Mouse (Mus musculus) neural tube, embryonic 11.5 days (tissue): ENCODE data around the gene Rtp4. TPM values are rescaled to one million over a fixed set of nuclear protein-coding genes. Genes with fewer than 3 reads are reported as not detected.

Experiments used
- ATAC-seq: fragments of 200-750 bp; cut with Nextera tagmentation; 2 replicates; pipeline ENCODE4 v1.8.0; 2017; ENCODE audit warnings: moderate number of reproducible peaks, mild to moderate bottlenecking, moderate TSS enrichment, moderate library complexity; ENCODE audit not compliant: insufficient read depth, low FRiP score, low TSS enrichment
- DNase-seq: peaks from one replicate; pipeline ENCODE4 v3.0.0-alpha.2; 2015; ENCODE audit warnings: low spot score
- H3K27ac ChIP-seq: fragments of 300-500 bp; sonication (generic); 2 replicates; pipeline ENCODE4 v1.5.1; 2014; ENCODE audit warnings: low read depth, mild to moderate bottlenecking, low read length
- H3K27me3 ChIP-seq: fragments of 300-500 bp; sonication (generic); 2 replicates; pipeline ENCODE4 v1.6.1; 2014; ENCODE audit warnings: mild to moderate bottlenecking, low read length, mixed read lengths; ENCODE audit not compliant: control insufficient read depth, insufficient read depth
- H3K36me3 ChIP-seq: fragments of 300-500 bp; sonication (generic); 2 replicates; pipeline ENCODE4 v1.6.1; 2014; ENCODE audit warnings: mild to moderate bottlenecking, low read length, moderate library complexity, mixed read lengths; ENCODE audit not compliant: control insufficient read depth, insufficient read depth
- H3K4me1 ChIP-seq: fragments of 300-500 bp; sonication (generic); 2 replicates; pipeline ENCODE4 v1.6.1; 2014; ENCODE audit warnings: low read length, mixed read lengths; ENCODE audit not compliant: control insufficient read depth, insufficient read depth
- H3K4me2 ChIP-seq: fragments of 300-500 bp; sonication (generic); 2 replicates; pipeline ENCODE4 v1.6.1; 2014; ENCODE audit warnings: low read depth, mild to moderate bottlenecking, moderate library complexity
- H3K4me3 ChIP-seq: fragments of 300-500 bp; sonication (generic); 2 replicates; pipeline ENCODE4 v1.5.1; 2014; ENCODE audit warnings: low read depth, low read length
- H3K9ac ChIP-seq: fragments of 300-500 bp; sonication (generic); 2 replicates; pipeline ENCODE4 v1.6.1; 2014; ENCODE audit warnings: mild to moderate bottlenecking, low read length
- H3K9me3 ChIP-seq: fragments of 300-500 bp; sonication (generic); 2 replicates; pipeline ENCODE4 v1.6.1; 2016; ENCODE audit warnings: low read length; ENCODE audit not compliant: control insufficient read depth
- WGBS: fragments of 180-500 bp; shearing (Covaris S2); extraction: QIAGEN DNeasy Blood & Tissue Kit; methylation state at CpG from one replicate; pipeline ENCODE4 v1.1.7; 2014; 5-methylcytosine and 5-hydroxymethylcytosine counted together
- polyA plus RNA-seq: library from polyadenylated mRNA; unstranded; fragments of >200 nt; fragmentation: Nextera tagmentation; extraction: Ambion mirVana; gene quantifications from 2 replicates; pipeline ENCODE4 v1.2.1, GENCODE M21; 2014

Gene Rtp4
- polyA plus RNA-seq, 1 experiment from 2014 or later = 1.0 TPM

DNA sequence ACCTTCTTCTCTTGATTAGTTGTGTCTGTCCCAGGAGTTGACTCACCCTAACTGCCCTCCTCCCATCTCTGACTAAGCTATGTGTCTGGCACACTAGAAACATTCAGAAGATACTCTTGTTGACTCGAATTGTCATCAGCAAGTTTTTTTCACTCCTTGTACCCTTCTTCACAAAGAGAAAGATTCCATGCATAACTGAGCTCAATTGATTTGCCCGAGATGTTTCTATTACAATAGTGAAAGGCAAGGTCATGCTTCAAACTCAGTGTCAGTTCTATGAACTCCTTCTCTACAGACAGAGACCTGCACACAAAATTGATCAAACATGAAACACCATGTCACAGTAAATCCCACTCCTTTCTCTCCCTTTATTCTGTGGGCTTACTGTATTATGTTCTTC is 111.4 kb downstream of the Rtp4 start:
- Histone ChIP-seq H3K27me3 (no peaks in the 10 kb centered on the region), H3K27ac (no peak overlapping the region), H3K4me1 (no peaks in the 10 kb centered on the region), H3K9me3 (no peaks in the 10 kb centered on the region), H3K9ac (no peak overlapping the region), H3K36me3 (no peaks in the 10 kb centered on the region), H3K4me2 (no peak overlapping the region), H3K4me3 (no peak overlapping the region)
- ATAC-seq (no peak), DNase-seq (no peak)
- 78% methylated on average over 2 of the region's 2 CpGs for WGBS

DNA sequence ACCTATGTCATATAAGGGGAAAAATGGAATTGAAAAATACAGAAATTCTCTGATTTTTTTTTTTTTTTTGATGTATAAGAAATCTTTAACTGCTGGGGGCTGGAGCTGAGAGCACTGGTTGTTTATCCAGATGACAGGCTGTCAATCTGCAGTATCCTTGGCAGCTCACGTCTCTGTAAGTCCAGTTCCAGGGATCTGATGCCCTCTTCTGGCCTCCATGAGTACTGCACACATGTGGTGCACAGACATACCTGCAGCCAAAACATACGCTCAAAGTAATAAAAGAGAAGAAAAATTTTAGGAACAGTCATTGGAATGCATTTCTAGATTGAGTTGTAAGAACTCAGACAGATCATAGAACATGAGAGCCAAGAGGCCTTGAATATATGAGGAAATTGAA is 112.6 kb downstream of the Rtp4 start:
- no peak overlapping the region for H3K4me2 ChIP-seq
- no peak overlapping the region for H3K9ac ChIP-seq
- ATAC-seq = no peak
- WGBS = 71% methylated on average over 2 of the region's 2 CpGs
- no peaks in the 10 kb centered on the region for H3K27me3 ChIP-seq
- H3K36me3 ChIP-seq = no peaks in the 10 kb centered on the region
- DNase-seq = no peak
- no peaks in the 10 kb centered on the region for H3K4me1 ChIP-seq
- H3K9me3 ChIP-seq = no peaks in the 10 kb centered on the region
- no peak overlapping the region for H3K4me3 ChIP-seq
- H3K27ac ChIP-seq = no peak overlapping the region

DNA sequence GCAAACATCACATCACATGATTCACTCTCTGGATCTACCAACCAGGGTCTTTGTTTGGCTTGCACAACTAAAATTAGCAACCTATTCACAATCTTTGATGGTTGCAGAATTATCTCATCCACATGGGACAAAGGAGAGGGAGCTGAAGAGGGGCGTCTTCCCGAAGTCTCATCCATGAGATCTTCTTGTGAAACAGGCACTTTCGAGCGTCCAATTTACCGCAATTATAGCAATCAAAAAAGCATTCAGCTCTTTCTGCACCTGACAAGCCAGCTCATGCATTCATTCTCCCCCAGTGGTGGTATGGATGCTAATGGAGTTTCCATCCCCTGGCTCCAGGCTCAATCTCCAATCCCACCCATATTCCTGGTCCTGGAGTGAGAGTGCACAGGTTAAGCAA is 132.9 kb downstream of the Rtp4 start:
- H3K9ac ChIP-seq = no peak overlapping the region
- no peak overlapping the region for H3K4me2 ChIP-seq
- over 99% methylated on average over 5 of the region's 5 CpGs for WGBS
- no peaks in the 10 kb centered on the region for H3K36me3 ChIP-seq
- DNase-seq (no peak), ATAC-seq (no peak)
- H3K27me3 ChIP-seq = no peaks in the 10 kb centered on the region
- H3K9me3 ChIP-seq = no peaks in the 10 kb centered on the region
- H3K27ac ChIP-seq = no peak overlapping the region
- no peaks in the 10 kb centered on the region for H3K4me1 ChIP-seq
- H3K4me3 ChIP-seq = no peak overlapping the region

DNA sequence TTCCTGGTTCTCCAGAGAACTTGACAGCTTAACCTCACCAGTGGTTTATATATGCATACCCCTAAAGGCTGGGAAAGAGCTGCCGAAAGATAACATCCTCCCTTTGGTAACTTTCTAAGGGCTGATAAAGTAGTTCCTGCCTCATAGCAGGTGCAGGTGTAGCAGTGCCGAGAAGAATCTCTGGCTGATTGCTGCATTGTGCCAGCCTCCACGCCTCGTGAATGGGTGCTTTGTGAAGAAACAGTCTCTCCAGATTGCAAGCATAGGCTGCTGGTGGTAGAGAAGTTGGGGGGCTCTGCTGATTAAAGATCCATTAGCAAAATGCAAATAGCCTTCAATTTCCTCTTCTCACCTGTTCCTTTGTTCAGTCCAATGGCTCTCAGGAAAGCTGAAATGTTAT is 133.4 kb downstream of the Rtp4 start:
- DNase-seq = no peak
- H3K4me2 ChIP-seq = no peak overlapping the region
- H3K27ac ChIP-seq = no peak overlapping the region
- no peaks in the 10 kb centered on the region for H3K4me1 ChIP-seq
- no peak for ATAC-seq
- H3K4me3 ChIP-seq = no peak overlapping the region
- H3K36me3 ChIP-seq = no peaks in the 10 kb centered on the region
- H3K9me3 ChIP-seq = no peaks in the 10 kb centered on the region
- no peak overlapping the region for H3K9ac ChIP-seq
- whole genome bisulfite sequencing = 85% methylated on average over 4 of the region's 4 CpGs
- no peaks in the 10 kb centered on the region for H3K27me3 ChIP-seq

DNA sequence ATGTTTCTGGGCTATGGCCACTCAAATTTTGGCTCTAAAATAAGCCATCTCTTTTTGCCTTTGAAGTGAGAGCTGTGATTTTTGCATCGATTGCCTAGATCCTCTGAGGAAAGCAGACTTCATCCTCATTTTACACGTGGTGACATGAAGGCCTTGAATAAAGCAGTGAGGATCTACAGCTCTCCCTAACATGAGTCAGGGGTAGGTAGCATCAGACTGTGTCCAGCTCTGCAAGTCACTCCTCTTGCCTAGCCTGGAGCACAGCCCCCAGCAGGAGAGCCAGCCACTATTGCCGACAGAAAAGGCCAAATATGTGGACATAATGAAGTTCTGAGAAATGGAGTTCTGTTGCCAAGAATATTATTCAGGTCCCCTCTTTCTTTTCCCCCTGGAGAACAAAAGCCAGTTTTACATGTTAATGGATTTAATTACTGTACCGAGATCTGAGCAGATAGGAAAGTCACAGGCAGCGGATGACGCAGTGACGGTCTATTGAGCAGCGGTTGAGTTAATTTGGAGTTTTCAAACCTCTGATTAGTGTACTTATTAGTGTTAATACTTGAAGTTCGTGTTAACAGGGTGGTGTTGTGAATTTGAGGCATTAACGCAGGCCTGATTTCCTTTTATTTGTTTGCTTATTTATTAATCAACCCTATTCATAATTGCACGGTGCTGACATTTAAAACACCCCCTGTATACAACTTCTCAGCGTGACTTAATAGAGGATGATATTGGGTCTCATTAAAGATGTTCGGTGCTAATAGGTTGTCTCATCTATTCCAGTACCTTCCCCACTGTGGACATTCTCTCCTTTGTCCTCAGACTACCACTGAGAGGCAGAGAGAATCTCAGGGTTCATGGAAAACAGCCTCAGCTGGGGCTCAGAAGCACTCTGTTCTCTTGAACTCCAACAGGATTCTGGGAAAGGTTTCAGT is 139.8 kb downstream of the Rtp4 start:
- Histone ChIP-seq H3K9me3 (no peaks in the 10 kb centered on the region), H3K27ac (no peak overlapping the region), H3K9ac (no peak overlapping the region), H3K36me3 (no peaks in the 10 kb centered on the region), H3K4me2 (no peak overlapping the region), H3K4me1 (no peaks in the 10 kb centered on the region), H3K4me3 (no peak overlapping the region), H3K27me3 (no peaks in the 10 kb centered on the region)
- DNase-seq (no peak), ATAC-seq (no peak)
- 85% methylated on average over 13 of the region's 13 CpGs for WGBS

Other genes starting within 250 kb of the Rtp4 start
- not detected in 2 replicates for gene Rtp1, start 91.2 kb upstream of the Rtp4 start, polyA plus RNA-seq
- 18.9 and 19.0 TPM in 2 replicates for gene Masp1, start 524 bp downstream of the Rtp4 start, polyA plus RNA-seq